Mouse (Mus musculus): ENCODE results near the gene Slc12a1.

- no peak for TF ChIP-seq CTCF (conservative IDR thresholded peaks at IDR 0.05 in 1 of 2, IDR thresholded peaks at IDR 0.05 in 1 of 2; ENCODE audit: low read depth in 2 of 2, low read length in 2 of 2)
- no peak for TF ChIP-seq GABPA (IDR thresholded peaks at IDR 0.05; ENCODE audit: insufficient replicate concordance, low read depth, low read length)
- TF ChIP-seq SMC3 (IDR thresholded peaks at IDR 0.05; ENCODE audit: low read depth, low read length): no peak
- TF ChIP-seq HCFC1 (IDR thresholded peaks at IDR 0.05; ENCODE audit: low read depth, low read length): no peak; the same call in 1 of the 2 replicates
- TF ChIP-seq EP300 (IDR thresholded peaks at IDR 0.05; ENCODE audit: low read length): peak; percentile 94
- TF ChIP-seq E2F4 (IDR thresholded peaks at IDR 0.05; ENCODE audit: insufficient replicate concordance, low read depth, low read length): no peak
- no peak for TF ChIP-seq MAX (IDR thresholded peaks at IDR 0.05; ENCODE audit: low read length)
- no peak for TF ChIP-seq NELFE (IDR thresholded peaks at IDR 0.05; ENCODE audit: low read depth, low read length)
- no peak for TF ChIP-seq CHD1 (IDR thresholded peaks at IDR 0.05; ENCODE audit: low read depth, low read length)
- no peak for TF ChIP-seq USF1 (IDR thresholded peaks at IDR 0.05; ENCODE audit: low read depth, low read length)
- peak; percentile 49; the same call in 1 of the 2 replicates for TF ChIP-seq ETS1 (conservative IDR thresholded peaks at IDR 0.05; ENCODE audit: low read depth, low read length)
- no peak for TF ChIP-seq POLR2A (IDR thresholded peaks at IDR 0.05; ENCODE audit: low read depth, low read length)
- peak; percentile 67; the same call in 1 of the 2 replicates for TF ChIP-seq BHLHE40 (IDR thresholded peaks at IDR 0.05; ENCODE audit: low read depth, low read length)
- no peak for TF ChIP-seq ZC3H11A (IDR thresholded peaks at IDR 0.05; ENCODE audit: low read depth, low read length)
Measured at GRCm38 (mm10) chr2:125234049-125234448, 81.7 kb downstream of the Slc12a1 start.

Measured in CH12.LX (cell line).